Mouse (Mus musculus) testis, adult 2 months (tissue): ENCODE measurements at regions not wholly inside any gene's neighbourhood (a gene's known extent, or its start where the extent isn't known, plus 50 kb on each side); places are given as distances from the start of the nearest gene placed in this dataset.

Experiments used
- CTCF ChIP-seq: fragments of 200-500 bp; IDR thresholded peaks from 2 replicates; pipeline ENCODE4 v1.5.1; 2012; ENCODE audit warnings: low read depth, mild to moderate bottlenecking, inconsistent platforms, low read length, moderate library complexity; ENCODE audit not compliant: control insufficient read depth, insufficient read depth, insufficient replicate concordance
- POLR2A ChIP-seq: fragments of 200-500 bp; IDR thresholded peaks from 2 replicates; pipeline ENCODE4 v1.6.1; 2012; ENCODE audit warnings: low read depth, mild to moderate bottlenecking, inconsistent platforms, low read length, moderate library complexity; ENCODE audit not compliant: control insufficient read depth

GRCm38 (mm10) chr10:111558675-111559340, 52.7 kb downstream of the Phlda1 start:
- TF ChIP-seq CTCF = no peak
- no peak for TF ChIP-seq POLR2A
